In the genomic region with DNA sequence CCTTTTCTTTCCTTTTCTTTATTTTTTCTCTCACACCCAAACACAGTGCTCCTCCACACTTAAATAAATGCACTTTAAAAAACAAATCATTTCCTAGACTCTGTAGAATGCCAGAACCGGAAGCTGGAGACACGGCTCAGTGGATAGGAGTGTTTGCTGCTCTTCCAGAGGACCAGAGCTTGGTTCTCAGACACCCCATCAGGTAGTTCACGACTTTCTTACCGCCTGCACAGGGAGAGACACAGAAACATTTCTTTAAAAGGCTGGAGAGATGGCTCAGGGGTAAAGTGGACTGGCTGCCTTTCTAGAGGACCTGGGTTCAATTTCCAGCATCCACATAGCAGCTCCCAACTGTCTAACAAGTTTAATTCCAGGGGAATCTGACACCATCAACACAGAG, we compare ENCODE assay signal across 19 mouse cellular contexts. TPM values are rescaled to one million over a fixed set of nuclear protein-coding genes. Genes with fewer than 3 reads are reported as not detected.
DNase-seq lines count a peak whose midpoint lies in the region; ATAC-seq and TF ChIP-seq lines count a peak whose summit lies in the region.
"Had no signal": no experiment of that assay in that cellular context is flagged by ENCODE, and none has a peak within 500 bp of the region (broad histone marks: within the 10 kb centered on the region; RNA-seq: fewer than 3 reads in every experiment).

No protein-coding gene starts in this region.

- WGBS in liver, postnatal 0 days (ENCODE audit: insufficient replicate concordance): 51% methylated on average over 4 of the region's 4 CpGs
- 64% methylated on average over 4 of the region's 4 CpGs for WGBS in liver, embryonic 12.5 days (ENCODE audit: insufficient replicate concordance)
- WGBS in midbrain, embryonic 11.5 days: 71% methylated on average over 4 of the region's 4 CpGs
- 58% methylated on average over 4 of the region's 4 CpGs for WGBS in midbrain, embryonic 15.5 days

- TF ChIP-seq CTCF in liver, postnatal 0 days (IDR thresholded peaks at IDR 0.05; ENCODE audit: low read depth): no peak

- H3K9me3 ChIP-seq in liver, postnatal 0 days (ENCODE audit: low read length): no peaks in the 10 kb centered on the region
- no peaks in the 10 kb centered on the region for H3K9me3 ChIP-seq in liver, embryonic 12.5 days (replicated peaks)
- H3K9me3 ChIP-seq in midbrain, embryonic 11.5 days (ENCODE audit: control insufficient read depth, low read length): no peaks in the 10 kb centered on the region
- no peaks in the 10 kb centered on the region for H3K9me3 ChIP-seq in midbrain, embryonic 15.5 days
- H3K9me3 ChIP-seq: embryonic facial prominence, embryonic 10.5 days; embryonic facial prominence, embryonic 12.5 days; forebrain, embryonic 13.5 days; forebrain, embryonic 15.5 days; G1E had no signal

- H3K4me2 ChIP-seq in liver, postnatal 0 days (ENCODE audit: low read depth, low read length): no peak overlapping the region
- no peak overlapping the region for H3K4me2 ChIP-seq in liver, embryonic 12.5 days
- no peak overlapping the region for H3K4me2 ChIP-seq in midbrain, embryonic 11.5 days
- no peak overlapping the region for H3K4me2 ChIP-seq in midbrain, embryonic 15.5 days
- H3K4me2 ChIP-seq: embryonic facial prominence, embryonic 12.5 days; forebrain, embryonic 13.5 days; forebrain, embryonic 15.5 days had no signal

- H3K4me1 ChIP-seq in liver, postnatal 0 days (ENCODE audit: insufficient read depth): peaks cover 11% of the 10 kb centered on the region
- H3K4me1 ChIP-seq in liver, embryonic 12.5 days: peaks cover 27% of the 10 kb centered on the region
- peaks cover 10% of the 10 kb centered on the region; the same call in 1 of the 2 replicates for H3K4me1 ChIP-seq in midbrain, embryonic 11.5 days (ENCODE audit: control insufficient read depth, insufficient read depth, low read length)
- H3K4me1 ChIP-seq in midbrain, embryonic 15.5 days: peaks cover 11% of the 10 kb centered on the region
- H3K4me1 ChIP-seq: embryonic facial prominence, embryonic 12.5 days had no signal

- no peak for DNase-seq in liver, postnatal 0 days
- DNase-seq in midbrain, embryonic 11.5 days (ENCODE audit: low spot score, missing footprints): peak; percentile 86
- no peak for DNase-seq in retina, postnatal 1 day
- DNase-seq: adrenal gland, adult 8-10 months; cerebellum, adult 11-12 months; cerebellum, adult 2 months; cerebellum, adult 9-10 months; cerebellum, postnatal 10 days; cerebellum, postnatal 25 days; forebrain, postnatal 0 days had no signal

- no peak overlapping the region for H3K4me3 ChIP-seq in liver, postnatal 0 days (ENCODE audit: low read depth, low read length)
- H3K4me3 ChIP-seq in liver, embryonic 12.5 days: no peak overlapping the region
- no peak overlapping the region for H3K4me3 ChIP-seq in midbrain, embryonic 11.5 days (ENCODE audit: low read depth, low read length)
- no peak overlapping the region for H3K4me3 ChIP-seq in midbrain, embryonic 15.5 days
- H3K4me3 ChIP-seq: embryonic facial prominence, embryonic 10.5 days; embryonic facial prominence, embryonic 12.5 days; forebrain, embryonic 13.5 days; forebrain, embryonic 15.5 days had no signal

- 0 out of 2 replicates have a peak overlapping the region, but pooled peaks have one; percentile 7 for H3K9ac ChIP-seq in liver, postnatal 0 days (replicated peaks)
- no peak overlapping the region for H3K9ac ChIP-seq in liver, embryonic 12.5 days
- no peak overlapping the region for H3K9ac ChIP-seq in midbrain, embryonic 11.5 days (ENCODE audit: low read length)
- H3K9ac ChIP-seq in midbrain, embryonic 15.5 days: no peak overlapping the region
- H3K9ac ChIP-seq: embryonic facial prominence, embryonic 12.5 days; forebrain, embryonic 13.5 days; forebrain, embryonic 15.5 days; forebrain, postnatal 0 days had no signal

- peaks cover 10% of the 10 kb centered on the region; the same call in 1 of the 2 replicates for H3K36me3 ChIP-seq in liver, postnatal 0 days (replicated peaks; ENCODE audit: insufficient read depth, low read length)
- H3K36me3 ChIP-seq in liver, embryonic 12.5 days: peaks cover 21% of the 10 kb centered on the region
- no peaks in the 10 kb centered on the region for H3K36me3 ChIP-seq in midbrain, embryonic 11.5 days (ENCODE audit: control insufficient read depth, insufficient read depth, low read length)
- no peaks in the 10 kb centered on the region for H3K36me3 ChIP-seq in midbrain, embryonic 15.5 days (replicated peaks)
- H3K36me3 ChIP-seq: forebrain, embryonic 15.5 days had no signal

- H3K27ac ChIP-seq in liver, postnatal 0 days (ENCODE audit: low read depth): no peak overlapping the region
- no peak overlapping the region for H3K27ac ChIP-seq in liver, embryonic 12.5 days
- H3K27ac ChIP-seq in midbrain, embryonic 11.5 days (ENCODE audit: low read depth, low read length): no peak overlapping the region
- H3K27ac ChIP-seq in midbrain, embryonic 15.5 days: no peak overlapping the region
- H3K27ac ChIP-seq: embryonic facial prominence, embryonic 10.5 days; embryonic facial prominence, embryonic 12.5 days; forebrain, embryonic 13.5 days; forebrain, embryonic 15.5 days had no signal

- peaks cover 9% of the 10 kb centered on the region; the same call in 1 of the 2 replicates for H3K27me3 ChIP-seq in liver, postnatal 0 days (ENCODE audit: insufficient read depth, low read length)
- H3K27me3 ChIP-seq in liver, embryonic 12.5 days (replicated peaks): peaks cover 40% of the 10 kb centered on the region
- H3K27me3 ChIP-seq in midbrain, embryonic 11.5 days (ENCODE audit: control insufficient read depth, insufficient read depth, low read length): peaks cover 4% of the 10 kb centered on the region; the same call in 1 of the 2 replicates
- peaks cover 27% of the 10 kb centered on the region for H3K27me3 ChIP-seq in midbrain, embryonic 15.5 days (replicated peaks)
- H3K27me3 ChIP-seq: Patski had no signal

- no peak for ATAC-seq in liver, postnatal 0 days
- ATAC-seq in liver, embryonic 12.5 days: no peak
- no peak for ATAC-seq in midbrain, embryonic 11.5 days (ENCODE audit: low FRiP score)
- ATAC-seq in midbrain, embryonic 15.5 days (replicated peaks): no peak
- ATAC-seq: activated CD4-positive, CD25-positive, alpha-beta regulatory T cell, adult 4 months; forebrain, embryonic 13.5 days; forebrain, embryonic 15.5 days; forebrain, postnatal 0 days; Patski had no signal

- TF ChIP-seq EP300 in liver, postnatal 0 days (IDR thresholded peaks at IDR 0.05; ENCODE audit: low read depth): no peak

RNA-seq across cellular contexts. Expression of a gene that starts 3.0 kb away (rescaled TPM):
- 0.34 and 0.60 TPM in 2 replicates for polyA plus RNA-seq in liver, postnatal 0 days (2015; fragmentation: Nextera tagmentation; extraction: Ambion mirVana)
- polyA plus RNA-seq in liver, embryonic 12.5 days (2016; fragmentation: Nextera tagmentation; extraction: Ambion mirVana): 1.3 and 1.7 TPM in 2 replicates
- 22.5 and 26.9 TPM in 2 replicates for polyA plus RNA-seq in midbrain, embryonic 11.5 days (2014; fragmentation: Nextera tagmentation; extraction: Ambion mirVana)
- 1.0 and 2.1 TPM in 2 replicates for polyA plus RNA-seq in midbrain, embryonic 15.5 days (2015; fragmentation: Nextera tagmentation; extraction: Ambion mirVana)

RNA-seq across cellular contexts. Expression of a gene that starts 9.3 kb away (rescaled TPM):
- 766 and 780 TPM in 2 replicates for polyA plus RNA-seq in liver, postnatal 0 days (2015; fragmentation: Nextera tagmentation; extraction: Ambion mirVana)
- 539 and 560 TPM in 2 replicates for polyA plus RNA-seq in liver, embryonic 12.5 days (2016; fragmentation: Nextera tagmentation; extraction: Ambion mirVana)
- polyA plus RNA-seq in midbrain, embryonic 11.5 days (2014; fragmentation: Nextera tagmentation; extraction: Ambion mirVana): 739 and 783 TPM in 2 replicates
- polyA plus RNA-seq in midbrain, embryonic 15.5 days (2015; fragmentation: Nextera tagmentation; extraction: Ambion mirVana): 603 and 679 TPM in 2 replicates

RNA-seq across cellular contexts. Expression of a gene that starts 15.4 kb away (rescaled TPM):
- polyA plus RNA-seq in liver, postnatal 0 days (2015; fragmentation: Nextera tagmentation; extraction: Ambion mirVana): 11.3 and 11.9 TPM in 2 replicates
- 41.9 and 49.9 TPM in 2 replicates for polyA plus RNA-seq in liver, embryonic 12.5 days (2016; fragmentation: Nextera tagmentation; extraction: Ambion mirVana)
- polyA plus RNA-seq in midbrain, embryonic 11.5 days (2014; fragmentation: Nextera tagmentation; extraction: Ambion mirVana): 54.5 and 57.0 TPM in 2 replicates
- 48.7 and 51.1 TPM in 2 replicates for polyA plus RNA-seq in midbrain, embryonic 15.5 days (2015; fragmentation: Nextera tagmentation; extraction: Ambion mirVana)

RNA-seq across cellular contexts. Expression of a gene that starts 59.1 kb away (rescaled TPM):
- polyA plus RNA-seq in liver, postnatal 0 days (2015; fragmentation: Nextera tagmentation; extraction: Ambion mirVana): 19.6 and 22.1 TPM in 2 replicates
- 21.8 and 24.6 TPM in 2 replicates for polyA plus RNA-seq in liver, embryonic 12.5 days (2016; fragmentation: Nextera tagmentation; extraction: Ambion mirVana)
- 42.8 and 47.4 TPM in 2 replicates for polyA plus RNA-seq in midbrain, embryonic 11.5 days (2014; fragmentation: Nextera tagmentation; extraction: Ambion mirVana)
- 39.6 and 44.9 TPM in 2 replicates for polyA plus RNA-seq in midbrain, embryonic 15.5 days (2015; fragmentation: Nextera tagmentation; extraction: Ambion mirVana)
